Mouse (Mus musculus) stomach, embryonic 16.5 days (tissue): ENCODE results near the gene Itpr2. TPM values are rescaled to one million over a fixed set of nuclear protein-coding genes. Genes with fewer than 3 reads are reported as not detected.

Experiments used
- ATAC-seq: fragments of 200-750 bp; cut with Nextera tagmentation; 2 replicates; pipeline ENCODE4 v1.8.0; 2017; ENCODE audit warnings: moderate number of reproducible peaks, moderate TSS enrichment; ENCODE audit not compliant: insufficient read depth, low FRiP score
- H3K27ac ChIP-seq: fragments of 300-500 bp; sonication (generic); 2 replicates; pipeline ENCODE4 v1.5.1; 2014; ENCODE audit warnings: low read length
- H3K27me3 ChIP-seq: fragments of 300-500 bp; sonication (generic); 2 replicates; pipeline ENCODE4 v1.6.1; 2014; ENCODE audit warnings: low read length, control low read depth, mixed read lengths; ENCODE audit not compliant: control insufficient read depth, insufficient read depth
- H3K36me3 ChIP-seq: fragments of 300-500 bp; sonication (generic); 2 replicates; pipeline ENCODE4 v1.6.1; 2014; ENCODE audit warnings: low read length; ENCODE audit not compliant: control insufficient read depth, insufficient read depth
- H3K4me1 ChIP-seq: fragments of 300-500 bp; sonication (generic); 2 replicates; pipeline ENCODE4 v1.6.1; 2014; ENCODE audit warnings: low read length, control low read depth, mixed read lengths; ENCODE audit not compliant: control insufficient read depth, insufficient read depth
- H3K4me2 ChIP-seq: fragments of 300-500 bp; sonication (generic); 2 replicates; pipeline ENCODE4 v1.6.1; 2014; ENCODE audit warnings: low read depth, low read length, mixed read lengths
- H3K4me3 ChIP-seq: fragments of 300-500 bp; sonication (generic); replicated peaks from 2 replicates; pipeline ENCODE4 v1.5.1; 2014; ENCODE audit warnings: mild to moderate bottlenecking, low read length
- H3K9ac ChIP-seq: fragments of 300-500 bp; sonication (generic); 2 replicates; pipeline ENCODE4 v1.6.1; 2014; ENCODE audit warnings: low read length
- H3K9me3 ChIP-seq: fragments of 300-500 bp; sonication (generic); replicated peaks from 2 replicates; pipeline ENCODE4 v1.6.1; 2016; ENCODE audit warnings: low read length, control low read depth; ENCODE audit not compliant: control insufficient read depth
- WGBS: fragments of 180-500 bp; shearing (Covaris S2); extraction: QIAGEN DNeasy Blood & Tissue Kit; methylation state at CpG from one replicate; pipeline ENCODE4 v1.1.7; 2014; 5-methylcytosine and 5-hydroxymethylcytosine counted together
- polyA plus RNA-seq: library from polyadenylated mRNA; unstranded; fragments of >200 nt; fragmentation: Nextera tagmentation; extraction: Ambion mirVana; gene quantifications from 2 replicates; pipeline ENCODE4 v1.2.1, GENCODE M21; 2015

Gene Itpr2
- polyA plus RNA-seq, 1 experiment from 2014 or later, result 14.8 TPM

DNA sequence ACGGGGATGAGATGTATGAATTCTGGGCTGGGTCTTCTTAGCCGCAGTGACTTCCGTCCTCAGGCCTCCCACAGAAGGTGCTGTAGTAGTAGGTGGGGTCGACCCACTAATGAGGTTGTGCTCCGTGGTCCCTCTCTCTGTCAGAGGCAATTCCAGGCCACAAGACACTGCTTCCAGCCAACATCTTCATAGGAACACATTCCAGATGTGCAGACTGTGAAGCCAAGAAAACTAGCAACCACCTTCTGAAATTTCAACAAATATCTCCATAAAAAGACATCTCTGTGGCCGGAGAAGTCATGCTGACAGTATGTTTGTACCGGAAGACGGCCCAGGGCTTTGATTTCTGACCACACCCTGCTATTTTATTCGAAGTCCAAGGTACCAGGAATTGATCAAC is 256.1 kb downstream of the Itpr2 start:
- Histone ChIP-seq H3K9me3 (no peaks in the 10 kb centered on the region), H3K27me3 (no peaks in the 10 kb centered on the region), H3K36me3 (no peaks in the 10 kb centered on the region), H3K4me1 (no peaks in the 10 kb centered on the region), H3K9ac (no peak overlapping the region), H3K4me2 (no peak overlapping the region), H3K27ac (no peak overlapping the region), H3K4me3 (no peak overlapping the region)
- ATAC-seq, result no peak
- 77% methylated on average over 9 of the region's 9 CpGs for WGBS

- H3K4me1 ChIP-seq, result no peaks in the 10 kb centered on the region
- H3K27me3 ChIP-seq, result no peaks in the 10 kb centered on the region
- H3K4me3 ChIP-seq, result no peak overlapping the region
- no peak overlapping the region for H3K9ac ChIP-seq
- no peaks in the 10 kb centered on the region for H3K9me3 ChIP-seq
- WGBS, result 76% methylated on average over 5 of the region's 5 CpGs
- H3K27ac ChIP-seq, result no peak overlapping the region
- H3K36me3 ChIP-seq, result no peaks in the 10 kb centered on the region
- no peak for ATAC-seq
- H3K4me2 ChIP-seq, result no peak overlapping the region
These were observed 259.0 kb downstream of the Itpr2 start for GRCm38 (mm10) chr6:146243068-146243467.

- WGBS, result 87% methylated on average over 3 of the region's 3 CpGs
These were observed 260.7 kb downstream of the Itpr2 start for GRCm38 (mm10) chr6:146241336-146241735.

GRCm38 (mm10) chr6:146235165-146235564 is 266.9 kb downstream of the Itpr2 start:
- no peaks in the 10 kb centered on the region for H3K9me3 ChIP-seq
- no peaks in the 10 kb centered on the region for H3K27me3 ChIP-seq
- no peak overlapping the region for H3K27ac ChIP-seq
- 58% methylated on average over 3 of the region's 3 CpGs for WGBS
- no peak overlapping the region for H3K9ac ChIP-seq
- no peak for ATAC-seq
- H3K4me3 ChIP-seq, result no peak overlapping the region
- H3K36me3 ChIP-seq, result no peaks in the 10 kb centered on the region
- H3K4me1 ChIP-seq, result no peaks in the 10 kb centered on the region
- no peak overlapping the region for H3K4me2 ChIP-seq

More at GRCm38 (mm10) chr6:146241336-146241735, 260.7 kb downstream of the Itpr2 start:
- H3K4me2 ChIP-seq, result no peak overlapping the region
- H3K4me1 ChIP-seq, result no peaks in the 10 kb centered on the region
- H3K9me3 ChIP-seq, result no peaks in the 10 kb centered on the region
- H3K27me3 ChIP-seq, result no peaks in the 10 kb centered on the region
- H3K27ac ChIP-seq, result no peak overlapping the region
- no peak overlapping the region for H3K9ac ChIP-seq
- H3K4me3 ChIP-seq, result no peak overlapping the region
- ATAC-seq, result no peak
- H3K36me3 ChIP-seq, result no peaks in the 10 kb centered on the region

DNA sequence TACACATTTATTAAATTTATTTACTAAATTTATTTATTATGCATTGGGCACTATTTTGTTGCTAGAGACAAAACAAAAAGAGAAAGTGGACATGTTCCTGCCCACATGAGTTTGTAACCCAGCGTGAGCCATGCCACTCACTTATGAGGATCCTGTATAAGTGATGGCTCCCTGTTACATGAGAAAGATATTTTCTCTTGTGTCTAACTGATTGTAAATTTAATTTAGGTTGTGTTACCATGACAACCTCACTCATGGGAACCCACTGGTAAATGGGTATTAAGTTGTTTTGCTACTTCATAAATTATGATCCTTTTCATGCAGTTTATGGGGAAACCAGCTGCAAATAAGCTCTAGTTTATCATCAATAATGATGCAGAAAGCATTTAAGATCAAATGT is 267.6 kb downstream of the Itpr2 start:
- no peak overlapping the region for H3K27ac ChIP-seq
- no peak overlapping the region for H3K9ac ChIP-seq
- no peaks in the 10 kb centered on the region for H3K4me1 ChIP-seq
- no peaks in the 10 kb centered on the region for H3K9me3 ChIP-seq
- H3K27me3 ChIP-seq, result no peaks in the 10 kb centered on the region
- no peak overlapping the region for H3K4me2 ChIP-seq
- no peak for ATAC-seq
- no peak overlapping the region for H3K4me3 ChIP-seq
- WGBS, result 84% methylated on average over 1 of the region's 1 CpGs
- no peaks in the 10 kb centered on the region for H3K36me3 ChIP-seq

DNA sequence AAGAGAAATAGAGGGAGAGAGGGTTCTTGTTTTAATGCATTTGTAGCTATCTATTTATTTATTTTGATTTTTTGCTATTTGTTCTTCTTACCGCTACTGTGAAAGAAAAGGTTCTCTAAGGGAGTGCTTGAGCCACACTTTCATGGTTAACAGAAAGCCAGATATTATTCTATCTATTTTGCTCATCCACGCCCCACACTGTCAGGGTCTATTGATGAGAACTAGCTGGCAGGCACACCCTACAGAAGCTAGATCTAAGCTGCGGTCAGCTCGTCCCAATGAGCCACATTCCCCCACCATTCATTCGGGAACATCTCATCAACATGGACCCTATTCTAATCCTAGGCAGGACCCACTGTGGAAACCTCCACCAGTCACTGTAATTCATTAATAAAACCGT is 271.1 kb downstream of the Itpr2 start:
- H3K4me3 ChIP-seq, result no peak overlapping the region
- H3K36me3 ChIP-seq, result no peaks in the 10 kb centered on the region
- H3K27ac ChIP-seq, result no peak overlapping the region
- ATAC-seq, result no peak
- no peaks in the 10 kb centered on the region for H3K27me3 ChIP-seq
- H3K9ac ChIP-seq, result no peak overlapping the region
- H3K4me1 ChIP-seq, result no peaks in the 10 kb centered on the region
- H3K4me2 ChIP-seq, result no peak overlapping the region
- H3K9me3 ChIP-seq, result no peaks in the 10 kb centered on the region
- 87% methylated on average over 6 of the region's 6 CpGs for WGBS

- Histone ChIP-seq H3K36me3 (no peaks in the 10 kb centered on the region), H3K4me3 (no peak overlapping the region), H3K4me2 (no peak overlapping the region), H3K27me3 (no peaks in the 10 kb centered on the region), H3K27ac (no peak overlapping the region), H3K9me3 (no peaks in the 10 kb centered on the region), H3K4me1 (no peaks in the 10 kb centered on the region), H3K9ac (no peak overlapping the region)
- 0 out of 2 replicates have a peak, but pooled peaks have one; percentile 56 for ATAC-seq
- WGBS, result 64% methylated on average over 9 of the region's 9 CpGs
These were observed 271.6 kb downstream of the Itpr2 start for GRCm38 (mm10) chr6:146230373-146230788.

DNA sequence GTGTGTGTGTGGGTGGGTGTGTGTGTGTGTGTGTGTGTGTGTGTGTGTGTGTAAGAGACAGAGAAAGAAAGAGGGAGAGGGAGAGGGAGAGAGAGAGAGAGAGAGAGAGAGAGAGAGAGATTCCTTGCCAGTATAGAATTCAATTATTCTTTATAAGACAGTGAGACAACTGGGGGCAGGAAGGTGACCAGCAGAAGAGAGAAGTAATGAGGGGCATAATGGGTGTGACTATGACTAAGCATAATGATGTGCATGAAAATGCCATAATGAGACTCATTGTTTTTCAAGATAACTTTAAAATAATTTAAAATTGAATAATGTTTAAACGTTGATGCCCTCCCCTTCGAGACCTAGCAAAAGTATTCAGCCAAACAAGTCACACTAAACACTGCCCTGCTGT is 272.1 kb downstream of the Itpr2 start:
- Histone ChIP-seq H3K4me3 (no peak overlapping the region), H3K9ac (no peak overlapping the region), H3K27me3 (no peaks in the 10 kb centered on the region), H3K4me2 (no peak overlapping the region), H3K9me3 (no peaks in the 10 kb centered on the region), H3K27ac (no peak overlapping the region), H3K4me1 (no peaks in the 10 kb centered on the region), H3K36me3 (no peaks in the 10 kb centered on the region)
- ATAC-seq, result no peak
- 78% methylated on average over 2 of the region's 2 CpGs for WGBS

DNA sequence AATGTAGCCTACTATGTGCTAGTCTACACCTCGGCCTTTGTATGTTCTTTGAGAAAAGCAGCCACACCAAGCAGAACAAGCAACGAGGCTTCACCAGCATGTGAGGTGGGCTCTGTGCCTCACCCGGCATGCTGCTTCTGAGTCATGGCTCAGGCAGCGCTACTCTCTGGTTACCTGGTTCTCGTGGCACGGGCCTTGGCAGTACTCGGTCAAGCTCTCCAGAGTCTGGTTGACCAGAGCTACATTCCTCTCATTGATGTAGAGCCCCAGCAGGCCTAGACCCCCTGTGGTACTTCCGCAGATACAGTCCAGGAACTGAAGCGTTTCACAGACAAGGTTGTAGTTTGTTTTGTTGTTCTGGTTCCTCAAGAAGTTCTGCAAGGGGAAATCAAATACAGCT is 272.5 kb downstream of the Itpr2 start:
- 78% methylated on average over 9 of the region's 9 CpGs for WGBS

DNA sequence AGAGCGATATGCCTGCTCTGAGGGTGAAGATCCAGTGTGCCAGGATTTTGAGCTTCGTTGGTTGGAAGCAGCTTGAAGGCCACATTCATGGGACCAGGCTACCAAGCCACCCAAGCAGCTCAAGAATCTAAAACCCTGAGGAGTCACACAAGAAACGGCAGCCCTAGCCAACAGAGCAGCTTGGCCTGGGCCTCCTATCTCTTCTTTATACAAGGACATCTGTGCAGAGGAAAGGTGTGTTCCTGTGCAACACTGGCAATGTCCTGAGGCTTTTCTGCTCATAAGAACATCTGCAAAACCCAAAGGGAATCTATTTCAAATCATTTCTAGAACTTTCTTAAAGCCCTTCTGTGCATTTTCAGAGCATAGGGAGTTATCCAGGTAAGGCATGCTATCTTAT is 274.0 kb downstream of the Itpr2 start:
- Histone ChIP-seq H3K27me3 (no peaks in the 10 kb centered on the region), H3K36me3 (no peaks in the 10 kb centered on the region), H3K4me1 (no peaks in the 10 kb centered on the region), H3K4me3 (no peak overlapping the region), H3K4me2 (no peak overlapping the region), H3K27ac (no peak overlapping the region), H3K9me3 (no peaks in the 10 kb centered on the region), H3K9ac (no peak overlapping the region)
- 93% methylated on average over 3 of the region's 3 CpGs for WGBS
- ATAC-seq, result no peak

More for the DNA sequence above, 272.5 kb downstream of the Itpr2 start:
- Histone ChIP-seq H3K27ac (no peak overlapping the region), H3K9me3 (no peaks in the 10 kb centered on the region), H3K27me3 (no peaks in the 10 kb centered on the region), H3K36me3 (no peaks in the 10 kb centered on the region), H3K9ac (no peak overlapping the region), H3K4me2 (no peak overlapping the region), H3K4me3 (no peak overlapping the region), H3K4me1 (no peaks in the 10 kb centered on the region)
- ATAC-seq, result no peak
